Mouse (Mus musculus) hindbrain, embryonic 13.5 days (tissue): ENCODE results near the gene Swt1. TPM values are rescaled to one million over a fixed set of nuclear protein-coding genes. Genes with fewer than 3 reads are reported as not detected.
A peak's percentile ranks its signal among the peaks of the same experiment; 100 is the strongest.

Experiments used
- ATAC-seq: fragments of 200-750 bp; cut with Nextera tagmentation; 2 replicates; pipeline ENCODE4 v1.8.0; 2017; ENCODE audit warnings: moderate TSS enrichment; ENCODE audit not compliant: low FRiP score
- H3K27ac ChIP-seq: fragments of 300-500 bp; sonication (generic); 2 replicates; pipeline ENCODE4 v1.5.1; 2015; ENCODE audit warnings: inconsistent platforms, mild to moderate bottlenecking, moderate library complexity
- H3K27me3 ChIP-seq: fragments of 300-500 bp; sonication (generic); 2 replicates; pipeline ENCODE4 v1.6.1; 2015; ENCODE audit warnings: mild to moderate bottlenecking, inconsistent platforms
- H3K36me3 ChIP-seq: fragments of 300-500 bp; sonication (generic); 2 replicates; pipeline ENCODE4 v1.6.1; 2015; ENCODE audit warnings: mild to moderate bottlenecking, inconsistent platforms
- H3K4me1 ChIP-seq: fragments of 300-500 bp; sonication (generic); replicated peaks from 2 replicates; pipeline ENCODE4 v1.6.1; 2015; ENCODE audit warnings: inconsistent platforms
- H3K4me2 ChIP-seq: fragments of 300-500 bp; sonication (generic); 2 replicates; pipeline ENCODE4 v1.6.1; 2015; ENCODE audit warnings: inconsistent platforms, mild to moderate bottlenecking, moderate library complexity
- H3K4me3 ChIP-seq: fragments of 300-500 bp; sonication (generic); 2 replicates; pipeline ENCODE4 v1.5.1; 2015; ENCODE audit warnings: mild to moderate bottlenecking, inconsistent platforms
- H3K9ac ChIP-seq: fragments of 300-500 bp; sonication (generic); 2 replicates; pipeline ENCODE4 v1.6.1; 2015; ENCODE audit warnings: mild to moderate bottlenecking, inconsistent platforms
- H3K9me3 ChIP-seq: fragments of 300-500 bp; sonication (generic); 2 replicates; pipeline ENCODE4 v1.6.1; 2016; ENCODE audit warnings: inconsistent platforms
- WGBS: fragments of 180-500 bp; shearing (Covaris S2); methylation state at CpG from one replicate; pipeline ENCODE4 v1.1.7; 2015; 5-methylcytosine and 5-hydroxymethylcytosine counted together
- polyA plus RNA-seq: library from polyadenylated mRNA; unstranded; fragments of >200 nt; fragmentation: Nextera tagmentation; extraction: Ambion mirVana; gene quantifications from 2 replicates; pipeline ENCODE4 v1.2.1, GENCODE M21; 2015

The Swt1 gene
- polyA plus RNA-seq, 1 experiment from 2014 or later = 20.6 TPM

DNA sequence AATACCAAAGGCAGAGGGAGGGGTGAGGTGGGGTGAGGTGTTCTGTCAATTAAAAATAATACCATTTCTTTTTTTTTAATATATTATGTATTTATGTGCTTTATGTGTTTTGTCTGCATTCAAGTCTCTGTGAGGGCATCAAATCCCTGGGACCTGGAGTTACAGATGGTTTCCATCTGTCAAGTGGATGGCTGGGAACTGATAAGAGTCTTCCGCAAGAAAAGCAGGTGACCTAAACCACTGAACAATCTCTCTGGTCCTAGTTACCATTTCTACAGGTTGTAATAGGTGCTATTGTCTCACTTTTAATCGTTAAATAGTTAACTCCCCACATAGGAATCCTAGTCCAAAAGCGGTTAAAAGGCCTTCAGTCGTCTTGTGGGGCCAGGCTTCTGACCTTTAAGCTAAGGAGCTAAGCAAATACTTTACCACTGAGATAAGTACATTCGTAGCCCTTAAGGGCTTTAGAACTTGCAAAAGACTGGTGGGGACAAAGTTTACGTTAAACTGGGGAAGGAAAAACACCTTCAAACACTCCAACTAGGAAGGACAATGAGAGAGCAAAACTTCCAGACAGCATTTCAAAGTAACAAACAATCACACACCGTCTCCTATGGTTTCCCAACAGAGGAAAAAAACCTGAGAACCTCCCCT, 1.2 kb downstream of the Swt1 start:
- no peak for ATAC-seq
- H3K27me3 ChIP-seq = no peaks in the 10 kb centered on the region
- H3K4me1 ChIP-seq = peaks cover 24% of the 10 kb centered on the region
- H3K4me2 ChIP-seq = peak overlapping the region; percentile 69
- 40% methylated on average over 7 of the region's 7 CpGs for WGBS
- no peaks in the 10 kb centered on the region for H3K9me3 ChIP-seq
- H3K27ac ChIP-seq = no peak overlapping the region
- H3K9ac ChIP-seq = peak overlapping the region; percentile 49
- peaks cover 4% of the 10 kb centered on the region for H3K36me3 ChIP-seq
- peak overlapping the region; percentile 79 for H3K4me3 ChIP-seq

GRCm38 (mm10) chr1:151422178-151422577, 6.1 kb downstream of the Swt1 start:
- Histone ChIP-seq H3K27ac (no peak overlapping the region), H3K27me3 (no peaks in the 10 kb centered on the region), H3K4me3 (no peak overlapping the region), H3K9ac (no peak overlapping the region), H3K4me1 (peaks cover 5% of the 10 kb centered on the region), H3K9me3 (no peaks in the 10 kb centered on the region), H3K36me3 (peaks cover 26% of the 10 kb centered on the region), H3K4me2 (no peak overlapping the region)
- WGBS = 91% methylated on average over 3 of the region's 3 CpGs
- no peak for ATAC-seq

- no peak overlapping the region for H3K4me2 ChIP-seq
- ATAC-seq = no peak
- H3K9me3 ChIP-seq = no peaks in the 10 kb centered on the region
- no peaks in the 10 kb centered on the region for H3K4me1 ChIP-seq
- H3K4me3 ChIP-seq = no peak overlapping the region
- no peaks in the 10 kb centered on the region for H3K27me3 ChIP-seq
- peaks cover 21% of the 10 kb centered on the region for H3K36me3 ChIP-seq
- no peak overlapping the region for H3K27ac ChIP-seq
- WGBS = 91% methylated on average over 3 of the region's 3 CpGs
- no peak overlapping the region for H3K9ac ChIP-seq
Observed at GRCm38 (mm10) chr1:151409827-151410226, 18.4 kb downstream of the Swt1 start.

DNA sequence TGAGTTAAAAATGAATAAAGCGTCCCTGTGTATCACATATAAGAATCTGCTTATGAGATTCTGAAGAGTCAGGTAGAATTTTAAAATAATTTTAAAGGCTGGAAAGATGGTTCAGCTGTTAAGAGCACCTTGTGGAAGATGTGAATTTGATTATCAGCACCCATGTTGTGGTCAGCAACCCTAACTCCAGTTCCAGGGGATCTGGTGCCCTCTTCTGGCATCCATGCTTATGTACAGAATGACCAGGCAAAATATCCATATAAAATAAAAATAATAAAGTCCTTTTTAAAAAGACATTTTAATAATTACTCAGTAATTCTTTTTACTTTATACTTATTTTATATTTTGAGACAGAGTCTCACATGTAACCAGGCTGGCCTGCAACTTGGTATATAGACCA, 38.2 kb downstream of the Swt1 start:
- Histone ChIP-seq H3K9me3 (no peaks in the 10 kb centered on the region), H3K36me3 (peaks cover 14% of the 10 kb centered on the region), H3K27me3 (no peaks in the 10 kb centered on the region), H3K4me2 (no peak overlapping the region), H3K4me1 (no peaks in the 10 kb centered on the region), H3K4me3 (no peak overlapping the region), H3K27ac (no peak overlapping the region), H3K9ac (no peak overlapping the region)
- ATAC-seq = no peak
- 97% methylated on average over 1 of the region's 1 CpGs for WGBS

DNA sequence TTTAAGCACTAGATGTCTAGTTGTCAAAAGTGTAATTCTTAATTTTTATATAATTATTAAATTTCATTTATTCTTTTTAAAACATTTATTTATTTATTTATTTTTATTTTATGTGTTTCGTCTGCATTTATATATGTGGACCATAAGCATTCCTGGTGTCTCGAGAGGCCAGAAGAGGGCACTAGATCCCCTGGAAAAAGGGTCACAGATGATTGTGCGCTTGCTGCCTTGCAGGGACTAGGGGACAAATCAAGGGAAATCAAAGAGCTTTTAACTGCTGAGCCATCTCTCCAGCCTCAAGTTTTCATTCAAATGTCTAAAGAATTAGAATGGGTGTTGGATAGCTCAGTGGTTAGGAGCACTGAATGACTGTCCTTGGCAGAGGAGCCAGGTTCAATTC, 50.9 kb downstream of the Swt1 start:
- no peak for ATAC-seq
- Histone ChIP-seq H3K4me1 (no peaks in the 10 kb centered on the region), H3K9ac (no peak overlapping the region), H3K4me2 (no peak overlapping the region), H3K36me3 (peaks cover 21% of the 10 kb centered on the region), H3K27me3 (no peaks in the 10 kb centered on the region), H3K4me3 (no peak overlapping the region), H3K27ac (no peak overlapping the region), H3K9me3 (no peaks in the 10 kb centered on the region)
- WGBS = 87% methylated on average over 3 of the region's 3 CpGs

DNA sequence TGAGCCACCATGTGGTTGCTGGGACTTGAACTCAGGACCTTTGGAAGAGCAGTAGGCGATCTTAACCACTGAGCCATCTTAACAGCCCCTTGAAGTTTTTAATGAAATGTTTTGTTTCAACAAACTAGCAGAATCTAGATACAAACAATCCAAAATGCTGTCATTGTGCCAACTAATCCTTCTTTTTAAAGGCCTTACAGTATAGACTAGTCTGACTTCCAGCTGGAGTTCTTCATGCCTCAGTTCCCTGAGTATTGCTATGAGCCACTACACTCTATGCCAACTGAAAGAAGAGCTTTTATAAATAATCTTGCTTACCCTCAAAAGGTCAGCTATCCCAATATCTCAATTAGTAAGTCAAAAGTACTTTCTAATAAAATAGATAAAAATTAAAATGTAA, 55.4 kb downstream of the Swt1 start:
- 93% methylated on average over 1 of the region's 1 CpGs for WGBS
- H3K4me2 ChIP-seq = no peak overlapping the region

DNA sequence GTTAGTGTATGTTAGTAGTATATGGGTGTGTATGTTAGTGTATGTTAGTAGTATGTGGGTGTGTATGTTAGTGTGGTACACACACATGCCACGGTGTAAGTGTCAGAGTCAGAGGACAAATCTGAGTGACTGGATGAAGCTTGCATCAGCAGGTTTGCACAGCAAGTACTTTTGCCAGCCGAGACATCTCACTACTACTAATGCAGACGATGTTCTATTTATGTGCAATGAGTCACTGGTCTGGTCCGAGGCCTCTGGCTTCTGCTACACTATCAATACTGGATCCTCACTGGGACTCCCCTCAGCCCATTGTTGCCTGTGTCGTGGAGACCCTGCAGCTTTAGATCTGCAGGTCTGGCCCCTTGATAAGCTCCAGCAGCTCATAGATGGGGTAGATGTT, 56.7 kb downstream of the Swt1 start:
- H3K9ac ChIP-seq = no peak overlapping the region
- no peak overlapping the region for H3K4me2 ChIP-seq
- H3K27me3 ChIP-seq = no peaks in the 10 kb centered on the region
- WGBS = 92% methylated on average over 5 of the region's 5 CpGs
- no peak for ATAC-seq
- H3K4me1 ChIP-seq = no peaks in the 10 kb centered on the region
- H3K36me3 ChIP-seq = peaks cover 35% of the 10 kb centered on the region
- H3K9me3 ChIP-seq = no peaks in the 10 kb centered on the region
- no peak overlapping the region for H3K4me3 ChIP-seq
- H3K27ac ChIP-seq = no peak overlapping the region

More for the DNA sequence above, 55.4 kb downstream of the Swt1 start:
- no peaks in the 10 kb centered on the region for H3K9me3 ChIP-seq
- no peaks in the 10 kb centered on the region for H3K4me1 ChIP-seq
- peaks cover 30% of the 10 kb centered on the region for H3K36me3 ChIP-seq
- ATAC-seq = no peak
- no peak overlapping the region for H3K4me3 ChIP-seq
- H3K9ac ChIP-seq = no peak overlapping the region
- H3K27me3 ChIP-seq = no peaks in the 10 kb centered on the region
- H3K27ac ChIP-seq = no peak overlapping the region

DNA sequence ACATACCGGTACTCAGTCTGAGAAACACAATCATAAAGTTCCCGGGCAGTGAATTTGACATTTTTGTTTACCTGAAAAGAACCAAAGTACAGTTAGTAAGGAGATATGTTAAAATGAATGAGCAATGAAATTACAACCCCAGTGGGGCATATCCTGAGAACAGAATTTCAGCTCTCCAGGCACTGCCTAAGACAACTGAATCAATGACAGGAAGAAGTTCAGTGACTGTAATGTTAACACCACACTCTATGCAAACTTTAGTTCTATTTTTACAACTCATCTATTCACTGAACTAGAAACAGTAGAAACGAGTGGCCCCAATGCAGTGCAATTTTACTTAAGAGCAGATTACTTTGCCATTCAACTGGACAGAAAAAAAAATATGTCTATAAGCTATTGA, 57.7 kb downstream of the Swt1 start:
- ATAC-seq = no peak
- Histone ChIP-seq H3K9me3 (no peaks in the 10 kb centered on the region), H3K27me3 (no peaks in the 10 kb centered on the region), H3K9ac (no peak overlapping the region), H3K4me1 (no peaks in the 10 kb centered on the region), H3K4me3 (no peak overlapping the region), H3K4me2 (no peak overlapping the region), H3K36me3 (peaks cover 40% of the 10 kb centered on the region), H3K27ac (no peak overlapping the region)
- 93% methylated on average over 3 of the region's 3 CpGs for WGBS

DNA sequence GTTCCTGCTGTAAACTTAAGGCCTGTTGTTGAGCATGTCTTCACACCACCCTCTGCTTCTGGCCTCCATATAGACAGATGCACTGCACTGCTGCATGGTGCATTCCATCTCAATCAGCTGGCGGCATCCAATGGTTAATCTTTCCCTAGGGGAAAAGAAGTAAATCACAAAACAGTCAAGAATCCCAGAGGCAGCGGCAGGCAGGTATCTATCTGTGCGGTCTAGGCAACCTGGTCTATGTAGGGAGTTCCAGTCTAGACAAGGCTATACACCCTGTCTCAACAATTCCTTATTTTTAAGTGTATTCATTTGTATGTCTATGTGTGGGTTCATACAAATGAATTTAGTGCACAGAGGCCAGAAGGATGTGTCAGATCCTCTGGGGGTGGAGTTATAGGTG, 59.8 kb downstream of the Swt1 start:
- no peak overlapping the region for H3K4me2 ChIP-seq
- WGBS = 82% methylated on average over 3 of the region's 3 CpGs
- no peak overlapping the region for H3K4me3 ChIP-seq
- no peaks in the 10 kb centered on the region for H3K9me3 ChIP-seq
- no peak overlapping the region for H3K9ac ChIP-seq
- H3K27ac ChIP-seq = no peak overlapping the region
- no peaks in the 10 kb centered on the region for H3K27me3 ChIP-seq
- H3K36me3 ChIP-seq = peaks cover 60% of the 10 kb centered on the region
- ATAC-seq = no peak
- H3K4me1 ChIP-seq = no peaks in the 10 kb centered on the region

DNA sequence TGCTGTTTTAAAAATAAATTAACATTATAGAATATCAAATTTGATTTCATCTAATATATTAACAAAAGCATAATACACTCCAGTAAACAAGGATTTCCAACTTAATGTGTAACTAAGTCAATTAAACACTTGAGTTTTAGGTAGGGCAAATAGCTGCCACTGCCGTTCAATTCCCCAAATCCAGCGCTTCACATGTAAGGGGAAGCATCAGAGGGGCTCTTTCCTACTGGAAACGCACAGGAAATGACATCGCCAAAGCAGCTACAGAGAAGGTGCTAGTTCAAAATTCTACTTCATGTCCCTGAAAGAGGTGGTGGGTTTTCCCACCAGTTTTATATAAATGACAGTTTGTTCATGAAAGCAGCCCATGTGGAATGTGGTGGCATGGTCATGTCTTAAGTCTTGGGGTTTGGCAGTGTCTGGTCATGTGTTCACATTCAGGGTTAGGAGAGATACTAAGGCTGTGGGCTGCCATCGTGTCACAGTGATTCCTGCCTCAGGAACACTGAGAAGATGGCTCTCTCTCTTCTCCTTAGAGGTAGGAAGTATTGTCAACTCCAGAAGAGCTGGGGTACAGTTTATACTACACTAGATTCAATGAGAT, 60.4 kb downstream of the Swt1 start:
- H3K9ac ChIP-seq = no peak overlapping the region
- no peak for ATAC-seq
- peaks cover 67% of the 10 kb centered on the region for H3K36me3 ChIP-seq
- no peaks in the 10 kb centered on the region for H3K27me3 ChIP-seq
- H3K4me2 ChIP-seq = no peak overlapping the region
- WGBS = 93% methylated on average over 5 of the region's 5 CpGs
- H3K4me3 ChIP-seq = no peak overlapping the region
- H3K4me1 ChIP-seq = no peaks in the 10 kb centered on the region
- H3K9me3 ChIP-seq = no peaks in the 10 kb centered on the region
- H3K27ac ChIP-seq = no peak overlapping the region

DNA sequence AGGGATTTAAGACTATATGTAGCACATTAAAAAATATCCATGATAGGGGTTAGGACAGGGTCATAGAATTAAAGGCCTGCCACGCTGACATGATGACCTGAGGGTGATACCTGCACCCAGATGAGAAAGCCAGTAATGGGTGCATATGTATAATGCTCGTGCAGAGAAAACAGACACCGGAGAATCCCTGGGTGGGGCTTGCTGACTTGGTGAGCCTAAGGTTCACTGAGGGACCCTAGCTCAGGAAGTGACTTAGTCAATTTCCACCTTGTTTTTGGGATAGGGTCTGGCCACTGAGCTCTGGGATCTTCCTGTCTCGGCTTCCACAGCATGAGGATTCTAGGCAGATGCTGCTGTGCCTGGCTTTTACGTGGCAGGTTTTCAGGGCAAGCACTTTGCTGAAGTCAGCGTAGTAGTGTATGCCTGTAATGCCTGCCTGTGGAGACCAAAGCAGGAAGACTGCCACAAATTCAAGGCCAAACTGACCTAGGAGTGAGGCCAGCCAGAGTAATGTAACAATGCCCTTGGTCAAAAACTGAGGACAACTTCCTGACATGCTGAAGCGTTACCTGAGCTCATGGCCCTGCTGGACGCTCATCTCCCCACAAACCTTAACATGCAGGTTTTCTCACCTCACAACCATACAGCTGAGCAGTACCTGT, 61.2 kb downstream of the Swt1 start:
- Histone ChIP-seq H3K36me3 (peaks cover 74% of the 10 kb centered on the region), H3K4me3 (no peak overlapping the region), H3K4me2 (no peak overlapping the region), H3K27me3 (no peaks in the 10 kb centered on the region), H3K9me3 (no peaks in the 10 kb centered on the region), H3K9ac (no peak overlapping the region), H3K27ac (no peak overlapping the region), H3K4me1 (no peaks in the 10 kb centered on the region)
- no peak for ATAC-seq
- WGBS = 90% methylated on average over 8 of the region's 8 CpGs

GRCm38 (mm10) chr1:151359374-151359773, 68.9 kb downstream of the Swt1 start:
- H3K27ac ChIP-seq = no peak overlapping the region
- WGBS = 97% methylated on average over 3 of the region's 3 CpGs
- H3K4me3 ChIP-seq = no peak overlapping the region
- H3K4me1 ChIP-seq = no peaks in the 10 kb centered on the region
- no peak for ATAC-seq
- no peaks in the 10 kb centered on the region for H3K9me3 ChIP-seq
- no peak overlapping the region for H3K9ac ChIP-seq
- no peak overlapping the region for H3K4me2 ChIP-seq
- H3K27me3 ChIP-seq = no peaks in the 10 kb centered on the region
- H3K36me3 ChIP-seq = peaks cover 92% of the 10 kb centered on the region

DNA sequence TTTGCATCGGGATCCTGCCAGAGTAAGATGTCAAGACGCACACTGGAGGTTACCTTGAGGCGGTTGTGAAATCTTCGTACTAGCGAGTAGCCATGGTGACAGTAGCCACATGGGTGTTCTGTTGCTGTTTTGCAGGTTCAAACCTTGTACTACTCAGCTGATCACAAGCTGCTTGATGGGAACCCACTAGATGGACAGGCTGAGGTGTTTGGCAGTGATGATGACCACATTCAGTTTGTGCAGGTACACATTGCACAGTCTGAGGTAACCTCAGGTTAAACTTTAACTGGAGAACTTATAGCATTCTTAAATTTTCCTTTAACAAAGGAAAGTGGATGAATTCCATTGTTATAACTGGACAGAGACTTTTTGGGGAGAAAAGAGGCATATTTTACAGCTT, 72.3 kb downstream of the Swt1 start:
- no peaks in the 10 kb centered on the region for H3K9me3 ChIP-seq
- 93% methylated on average over 5 of the region's 5 CpGs for WGBS

More for the DNA sequence above, 72.3 kb downstream of the Swt1 start:
- no peak overlapping the region for H3K27ac ChIP-seq
- H3K9ac ChIP-seq = no peak overlapping the region
- no peaks in the 10 kb centered on the region for H3K27me3 ChIP-seq
- no peaks in the 10 kb centered on the region for H3K4me1 ChIP-seq
- no peak overlapping the region for H3K4me2 ChIP-seq
- no peak overlapping the region for H3K4me3 ChIP-seq
- H3K36me3 ChIP-seq = peaks cover 95% of the 10 kb centered on the region
- ATAC-seq = no peak
